Mouse (Mus musculus) C2C12 (cell line): ENCODE measurements around the gene Olfr487.
"Not testable (repeated sequence)": the region's sequence is repeated elsewhere in the genome, so short reads cannot be mapped to it uniquely, and the experiment has no call there.

Experiments
- CEBPB ChIP-seq: IDR thresholded peaks from one replicate; pipeline ENCODE4 v1.6.1; 2011; ENCODE audit warnings: low read depth, mild to moderate bottlenecking, control low read depth, moderate library complexity
- CTCF ChIP-seq: IDR thresholded peaks from one replicate; pipeline ENCODE4 v1.5.1; 2011; ENCODE audit not compliant: control insufficient read depth, insufficient read depth, insufficient read length
- FOSL1 ChIP-seq: IDR thresholded peaks from one replicate; pipeline ENCODE4 v1.8.0; 2011; ENCODE audit warnings: mild to moderate bottlenecking, low read length; ENCODE audit not compliant: poor library complexity, insufficient read depth, severe bottlenecking
- MAX ChIP-seq: IDR thresholded peaks from one replicate; pipeline ENCODE4 v1.6.1; 2011; ENCODE audit warnings: mild to moderate bottlenecking, control low read depth
- MYOD1 ChIP-seq: IDR thresholded peaks from one replicate; pipeline ENCODE4 v1.6.1; 2011; ENCODE audit warnings: low read depth; ENCODE audit not compliant: control insufficient read depth, insufficient read length
- MYOG ChIP-seq: IDR thresholded peaks from one replicate; pipeline ENCODE4 v1.6.1; 2011; ENCODE audit not compliant: control insufficient read depth, insufficient read length; ENCODE audit errors: extremely low read depth
- USF1 ChIP-seq: IDR thresholded peaks from one replicate; pipeline ENCODE4 v1.6.1; 2011; ENCODE audit warnings: low read depth, mild to moderate bottlenecking, control low read depth, moderate library complexity

- TF ChIP-seq CTCF, USF1, FOSL1, CEBPB, MYOD1, MAX, MYOG: not testable (repeated sequence)
These were observed 23.2 kb downstream of the Olfr487 start for GRCm38 (mm10) chr7:108191196-108191595.
